Mouse (Mus musculus) forebrain, postnatal 0 days (tissue): ENCODE measurements around the gene Dnajb2. TPM values are rescaled to one million over a fixed set of nuclear protein-coding genes. Genes with fewer than 3 reads are reported as not detected.
A peak's percentile ranks its signal among the peaks of the same experiment; 100 is the strongest.

ENCODE experiments used
- ATAC-seq: fragments of 200-750 bp; cut with Nextera tagmentation; 2 replicates; pipeline ENCODE4 v1.8.0; 2017; ENCODE audit warnings: mild to moderate bottlenecking, moderate library complexity
- DNase-seq: peaks from one replicate; pipeline ENCODE4 v3.0.0-alpha.2; 2015
- H3K27ac ChIP-seq: fragments of 300-500 bp; sonication (generic); 2 replicates; pipeline ENCODE4 v1.5.1; 2014; ENCODE audit warnings: low read depth, mild to moderate bottlenecking, antibody characterized with exemption, low read length, moderate library complexity, mixed read lengths
- H3K27me3 ChIP-seq: fragments of 300-500 bp; sonication (generic); 2 replicates; pipeline ENCODE4 v1.6.1; 2014; ENCODE audit warnings: mild to moderate bottlenecking, low read length, mixed read lengths; ENCODE audit not compliant: insufficient read depth
- H3K36me3 ChIP-seq: fragments of 300-500 bp; sonication (generic); 2 replicates; pipeline ENCODE4 v1.6.1; 2014; ENCODE audit warnings: mild to moderate bottlenecking, moderate library complexity; ENCODE audit not compliant: insufficient read depth
- H3K4me1 ChIP-seq: fragments of 300-500 bp; sonication (generic); 2 replicates; pipeline ENCODE4 v1.6.1; 2014; ENCODE audit warnings: antibody characterized with exemption; ENCODE audit not compliant: insufficient read depth
- H3K4me2 ChIP-seq: fragments of 300-500 bp; sonication (generic); 2 replicates; pipeline ENCODE4 v1.6.1; 2014; ENCODE audit warnings: low read depth, mild to moderate bottlenecking, moderate library complexity
- H3K4me3 ChIP-seq: fragments of 300-500 bp; sonication (generic); 2 replicates; pipeline ENCODE4 v1.5.1; 2014; ENCODE audit warnings: low read depth, low read length, mixed read lengths
- H3K9ac ChIP-seq: fragments of 300-500 bp; sonication (generic); 2 replicates; pipeline ENCODE4 v1.6.1; 2014; ENCODE audit warnings: mild to moderate bottlenecking
- H3K9me3 ChIP-seq: fragments of 300-500 bp; sonication (generic); 2 replicates; pipeline ENCODE4 v1.6.1; 2016; ENCODE audit warnings: low read length
- CTCF ChIP-seq: sonication (generic); IDR thresholded peaks from 2 replicates; pipeline ENCODE4 v1.5.1; 2016; ENCODE audit warnings: antibody characterized with exemption, control low read depth, low read depth
- WGBS: fragments of 180-500 bp; shearing (Covaris S2); extraction: QIAGEN DNeasy Blood & Tissue Kit; methylation state at CpG from one replicate; pipeline ENCODE4 v1.1.7; 2014; 5-methylcytosine and 5-hydroxymethylcytosine counted together
- polyA plus RNA-seq: library from polyadenylated mRNA; unstranded; fragments of >200 nt; fragmentation: Nextera tagmentation; extraction: Ambion mirVana; gene quantifications from 2 replicates; pipeline ENCODE4 v1.2.1, GENCODE M21; 2015
- total RNA-seq: library from RNA; depleted of rRNA; stranded (reverse); fragments of >200 nt; gene quantifications from 2 replicates; pipeline ENCODE4 v1.2.3, GENCODE M21; 2014; rRNA removed

The Dnajb2 gene
- 32.2 and 39.7 TPM in 2 replicates for total RNA-seq
- polyA plus RNA-seq: 37.4 and 47.0 TPM in 2 replicates

- 0 out of 2 replicates have a peak, but pooled peaks have one; percentile 2 for TF ChIP-seq CTCF
- Histone ChIP-seq H3K9ac (peak within 1 kb of the TSS; percentile 80), H3K4me2 (peak within 1 kb of the TSS; percentile 84), H3K4me1 (0 out of 2 replicates have a peak, but pooled peaks cover 9% of the 10 kb centered on the region), H3K27me3 (no peaks in the 10 kb centered on the region), H3K4me3 (peak within 1 kb of the TSS; percentile 69), H3K9me3 (no peaks in the 10 kb centered on the region), H3K27ac (peak within 1 kb of the TSS; percentile 85), H3K36me3 (peaks cover 10% of the 10 kb centered on the region; the same call in 1 of the 2 replicates)
- DNase-seq (peak; percentile 83), ATAC-seq (peak; percentile 92)
- WGBS: 5% methylated on average over 64 of the region's 64 CpGs
Observed at GRCm38 (mm10) chr1:75236117-75237050, at the start of gene Dnajb2. Dnajb2 (plus strand) TSS chr1:75236406.

DNA sequence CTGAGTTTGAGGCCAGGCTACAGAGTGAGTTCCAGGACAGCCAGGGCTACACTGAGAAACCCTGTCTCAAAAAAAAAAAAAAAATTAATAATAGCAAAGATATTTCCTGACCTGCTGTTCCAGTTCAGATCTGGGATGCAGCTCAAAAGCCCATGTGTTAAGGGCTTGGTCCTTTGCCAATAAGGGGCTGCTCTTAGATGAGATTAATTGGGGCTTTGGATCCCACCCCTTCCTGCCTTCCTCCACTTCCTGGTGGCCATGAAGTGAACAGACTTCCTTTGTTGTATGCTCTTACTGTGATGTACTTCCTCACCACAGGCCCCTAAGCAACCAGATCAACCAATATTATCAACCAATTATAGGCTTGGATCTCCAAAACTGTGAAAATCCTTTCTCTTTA, 49.1 kb upstream of the Dnajb2 start:
- DNase-seq: no peak
- Histone ChIP-seq H3K27me3 (no peaks in the 10 kb centered on the region), H3K4me3 (no peak overlapping the region), H3K9me3 (no peaks in the 10 kb centered on the region), H3K36me3 (peaks cover 71% of the 10 kb centered on the region), H3K4me2 (no peak overlapping the region), H3K4me1 (peaks cover 9% of the 10 kb centered on the region), H3K27ac (no peak overlapping the region), H3K9ac (no peak overlapping the region)
- no peak for ATAC-seq
- TF ChIP-seq CTCF: no peak

- Histone ChIP-seq H3K36me3 (peaks cover 62% of the 10 kb centered on the region), H3K27ac (no peak overlapping the region), H3K4me1 (peaks cover 14% of the 10 kb centered on the region), H3K9me3 (no peaks in the 10 kb centered on the region), H3K4me2 (no peak overlapping the region), H3K27me3 (no peaks in the 10 kb centered on the region), H3K4me3 (no peak overlapping the region), H3K9ac (no peak overlapping the region)
- TF ChIP-seq CTCF: no peak
- no peak for ATAC-seq
- 92% methylated on average over 2 of the region's 2 CpGs for WGBS
- DNase-seq: no peak
Observed at GRCm38 (mm10) chr1:75187914-75188483, 48.2 kb upstream of the Dnajb2 start.

GRCm38 (mm10) chr1:75190577-75190976, 45.6 kb upstream of the Dnajb2 start:
- no peaks in the 10 kb centered on the region for H3K27me3 ChIP-seq
- WGBS: 67% methylated on average over 2 of the region's 2 CpGs
- H3K4me1 ChIP-seq: peaks cover 19% of the 10 kb centered on the region
- H3K4me3 ChIP-seq: no peak overlapping the region
- H3K9me3 ChIP-seq: no peaks in the 10 kb centered on the region
- DNase-seq (no peak), ATAC-seq (no peak)
- peak overlapping the region; percentile 96; the same call in 1 of the 2 replicates for H3K9ac ChIP-seq
- H3K4me2 ChIP-seq: peak overlapping the region; percentile 89; the same call in 1 of the 2 replicates
- no peak overlapping the region for H3K27ac ChIP-seq
- H3K36me3 ChIP-seq: peaks cover 47% of the 10 kb centered on the region
- TF ChIP-seq CTCF: no peak

GRCm38 (mm10) chr1:75191258-75191621, 45.0 kb upstream of the Dnajb2 start:
- peak overlapping the region; percentile 89 for H3K4me2 ChIP-seq
- 43% methylated on average over 5 of the region's 5 CpGs for WGBS
- TF ChIP-seq CTCF: no peak
- peaks cover 19% of the 10 kb centered on the region for H3K4me1 ChIP-seq
- H3K9ac ChIP-seq: peak overlapping the region; percentile 96
- peaks cover 46% of the 10 kb centered on the region for H3K36me3 ChIP-seq
- H3K27me3 ChIP-seq: no peaks in the 10 kb centered on the region
- peak overlapping the region; percentile 86 for H3K4me3 ChIP-seq
- ATAC-seq (no peak), DNase-seq (no peak)
- no peaks in the 10 kb centered on the region for H3K9me3 ChIP-seq
- H3K27ac ChIP-seq: peak overlapping the region; percentile 96

GRCm38 (mm10) chr1:75191622-75192402, 44.4 kb upstream of the Dnajb2 start, which contains the start of the genes Ankzf1 and Atg9a:
Ankzf1 (plus strand) TSS chr1:75192151.
Atg9a (minus strand) TSS chr1:75192196.
- ATAC-seq (peak; percentile 100), DNase-seq (peak; percentile 97)
- Histone ChIP-seq H3K4me3 (peak within 1 kb of the TSS; percentile 86), H3K9ac (peak within 1 kb of the TSS; percentile 96), H3K36me3 (peaks cover 44% of the 10 kb centered on the region), H3K4me2 (peak within 1 kb of the TSS; percentile 90), H3K27ac (peak within 1 kb of the TSS; percentile 96), H3K9me3 (no peaks in the 10 kb centered on the region), H3K27me3 (no peaks in the 10 kb centered on the region), H3K4me1 (peaks cover 19% of the 10 kb centered on the region)
- 1% methylated on average over 55 of the region's 56 CpGs for WGBS
- TF ChIP-seq CTCF: 0 out of 2 replicates have a peak, but pooled peaks have one; percentile 5
